Comparison of ENCODE assay signal across 35 mouse cellular contexts in the genomic region with DNA sequence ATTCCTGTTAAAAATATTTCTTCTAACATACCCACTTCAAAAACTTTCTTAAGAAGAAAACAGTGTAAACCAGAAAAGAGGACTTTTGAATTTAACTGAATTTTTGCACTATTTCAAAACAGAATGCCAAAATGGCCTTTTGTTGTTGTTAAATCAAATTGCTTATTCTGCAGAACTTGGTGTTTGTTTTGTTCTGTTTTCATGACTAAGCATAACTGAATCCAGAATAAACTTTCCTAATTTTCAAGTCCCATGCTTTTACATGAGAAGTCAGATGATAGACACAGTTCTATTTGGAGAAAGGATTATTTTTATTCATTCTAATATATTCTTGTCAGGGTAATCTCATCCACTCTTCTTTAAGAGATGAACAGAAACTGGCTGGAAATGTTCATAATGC.
"Had no signal": no experiment of that assay in that cellular context is flagged by ENCODE, and none has a peak within 500 bp of the region (broad histone marks: within the 10 kb centered on the region; RNA-seq: fewer than 3 reads in every experiment).

No protein-coding gene starts in this region.

- DNase-seq: heart, postnatal 10 days; heart, postnatal 14 days; heart, postnatal 36 days; heart, postnatal 4 days; kidney, adult 11 months; kidney, adult 18-20 months; kidney, adult 2 months; kidney, adult 8-10 months; kidney, adult 9 months; kidney, postnatal 10 days; kidney, postnatal 14 days; kidney, postnatal 25 days; kidney, postnatal 36 days; kidney, postnatal 4 days; layer of hippocampus, adult 9-11 months; layer of hippocampus, postnatal 36 days had no signal

- H3K4me3 ChIP-seq: heart, embryonic 10.5 days; heart, embryonic 12.5 days; heart, embryonic 13.5 days; heart, embryonic 15.5 days; hindbrain, embryonic 10.5 days; hindbrain, embryonic 12.5 days; hindbrain, embryonic 13.5 days; hindbrain, embryonic 15.5 days; intestine, embryonic 15.5 days; kidney, embryonic 15.5 days; layer of hippocampus, adult 2 months had no signal

- H3K27me3 ChIP-seq: heart, embryonic 12.5 days; heart, embryonic 13.5 days; heart, embryonic 15.5 days; hindbrain, embryonic 12.5 days; hindbrain, embryonic 13.5 days; hindbrain, embryonic 15.5 days; intestine, embryonic 15.5 days; kidney, embryonic 15.5 days had no signal

- H3K4me1 ChIP-seq: heart, embryonic 10.5 days; heart, embryonic 12.5 days; heart, embryonic 13.5 days; heart, embryonic 15.5 days; hindbrain, embryonic 10.5 days; hindbrain, embryonic 12.5 days; hindbrain, embryonic 13.5 days; hindbrain, embryonic 15.5 days; intestine, embryonic 15.5 days; kidney, embryonic 15.5 days had no signal

- H3K4me2 ChIP-seq: heart, embryonic 11.5 days; heart, embryonic 12.5 days; heart, embryonic 13.5 days; heart, embryonic 15.5 days; hindbrain, embryonic 12.5 days; hindbrain, embryonic 13.5 days; hindbrain, embryonic 14.5 days; hindbrain, embryonic 15.5 days; intestine, embryonic 15.5 days; kidney, embryonic 15.5 days had no signal

- ATAC-seq: hindbrain, embryonic 16.5 days; hindbrain, postnatal 0 days; inflammation-experienced regulatory T-cells, adult 6 months; intestine, embryonic 15.5 days; intestine, embryonic 16.5 days; intestine, postnatal 0 days had no signal

- H3K9ac ChIP-seq: heart, embryonic 12.5 days; heart, embryonic 13.5 days; heart, embryonic 15.5 days; hindbrain, embryonic 12.5 days; hindbrain, embryonic 13.5 days; hindbrain, embryonic 14.5 days; hindbrain, embryonic 15.5 days; intestine, embryonic 15.5 days; kidney, embryonic 15.5 days had no signal

- H3K36me3 ChIP-seq: hindbrain, embryonic 12.5 days; hindbrain, embryonic 13.5 days; hindbrain, embryonic 15.5 days; intestine, embryonic 15.5 days had no signal

- H3K9me3 ChIP-seq: heart, embryonic 10.5 days; heart, embryonic 12.5 days; heart, embryonic 13.5 days; heart, embryonic 15.5 days; hindbrain, embryonic 10.5 days; hindbrain, embryonic 12.5 days; hindbrain, embryonic 13.5 days; hindbrain, embryonic 15.5 days; intestine, embryonic 15.5 days; kidney, embryonic 15.5 days had no signal

- H3K27ac ChIP-seq: heart, embryonic 10.5 days; heart, embryonic 13.5 days; heart, embryonic 15.5 days; hindbrain, embryonic 10.5 days; hindbrain, embryonic 12.5 days; hindbrain, embryonic 13.5 days; hindbrain, embryonic 14.5 days; hindbrain, embryonic 15.5 days; hindbrain, postnatal 0 days; intestine, embryonic 15.5 days; kidney, embryonic 15.5 days; kidney, postnatal 0 days; layer of hippocampus, adult 2 months had no signal
